Mouse (Mus musculus) megakaryocyte-erythroid progenitor cell, adult 5-6 weeks (primary cell): ENCODE data around the gene Foxn3. TPM values are rescaled to one million over a fixed set of nuclear protein-coding genes. Genes with fewer than 3 reads are reported as not detected.

Source experiments
- ATAC-seq: replicated peaks from 2 replicates; pipeline ENCODE4 v1.8.0; 2016; ENCODE audit warnings: mild to moderate bottlenecking, inconsistent platforms; ENCODE audit not compliant: severe bottlenecking, poor library complexity, low FRiP score, low TSS enrichment
- total RNA-seq, 2 experiments: library from RNA; stranded (forward) in 1 of 2; stranded (reverse) in 1 of 2; fragments of 200-1000, 215-1000 nt in 1 of 2; fragments of >200 nt in 1 of 2; fragmentation: Nextera tagmentation in 1 of 2; gene quantifications; 2 replicates each; pipeline ENCODE4 v1.2.3; 2014 to 2017

Foxn3 gene
- total RNA-seq, 2 experiments from 2014 or later = 36.9 to 118 TPM

- no peak for ATAC-seq
These were observed 381.0 kb downstream of the Foxn3 start for GRCm38 (mm10) chr12:99182338-99182737.

GRCm38 (mm10) chr12:99180234-99180824, 383.1 kb downstream of the Foxn3 start:
- ATAC-seq = no peak

GRCm38 (mm10) chr12:99174979-99175621, 388.3 kb downstream of the Foxn3 start:
- no peak for ATAC-seq

DNA sequence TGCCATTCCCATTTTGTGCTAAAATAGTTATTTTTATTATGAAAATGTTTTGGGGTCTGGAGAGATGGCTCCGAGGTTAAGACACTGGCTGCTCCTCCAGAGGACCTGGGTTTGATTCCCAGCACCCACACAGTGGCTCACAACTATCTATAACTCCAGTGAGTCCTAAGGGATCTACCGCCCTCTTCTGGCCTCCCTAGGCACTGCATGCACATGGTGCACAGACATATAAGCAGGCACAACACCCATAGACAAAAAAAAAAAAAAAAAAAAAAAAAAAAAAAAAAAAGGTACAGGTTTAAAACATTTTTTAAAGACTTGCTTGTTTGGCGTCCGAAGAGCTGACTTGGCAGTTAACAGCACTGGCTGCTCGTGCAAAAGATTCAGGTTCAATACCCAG, 391.2 kb downstream of the Foxn3 start:
- no peak for ATAC-seq

DNA sequence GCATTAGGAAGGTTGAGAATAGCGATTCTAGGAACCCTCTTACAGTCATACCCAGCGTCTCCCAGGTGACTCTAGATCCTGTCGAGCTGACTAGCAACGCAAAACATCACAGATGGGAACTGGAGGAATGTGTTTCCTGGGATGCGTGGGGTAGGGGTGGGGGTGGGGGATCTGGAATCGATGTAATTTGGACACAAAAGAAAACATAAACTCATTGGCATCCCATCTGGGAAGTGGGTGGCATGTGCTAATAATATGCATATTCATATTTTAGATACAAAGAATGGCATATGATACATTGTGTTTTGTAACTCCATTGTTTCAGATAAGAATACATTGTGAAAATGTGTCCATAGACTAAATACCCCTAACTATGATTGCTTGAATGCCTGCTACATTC, 393.5 kb downstream of the Foxn3 start:
- no peak for ATAC-seq

GRCm38 (mm10) chr12:99166091-99166490, 397.3 kb downstream of the Foxn3 start:
- ATAC-seq = no peak

- no peak for ATAC-seq
These were observed 400.1 kb downstream of the Foxn3 start for GRCm38 (mm10) chr12:99163342-99163682.

DNA sequence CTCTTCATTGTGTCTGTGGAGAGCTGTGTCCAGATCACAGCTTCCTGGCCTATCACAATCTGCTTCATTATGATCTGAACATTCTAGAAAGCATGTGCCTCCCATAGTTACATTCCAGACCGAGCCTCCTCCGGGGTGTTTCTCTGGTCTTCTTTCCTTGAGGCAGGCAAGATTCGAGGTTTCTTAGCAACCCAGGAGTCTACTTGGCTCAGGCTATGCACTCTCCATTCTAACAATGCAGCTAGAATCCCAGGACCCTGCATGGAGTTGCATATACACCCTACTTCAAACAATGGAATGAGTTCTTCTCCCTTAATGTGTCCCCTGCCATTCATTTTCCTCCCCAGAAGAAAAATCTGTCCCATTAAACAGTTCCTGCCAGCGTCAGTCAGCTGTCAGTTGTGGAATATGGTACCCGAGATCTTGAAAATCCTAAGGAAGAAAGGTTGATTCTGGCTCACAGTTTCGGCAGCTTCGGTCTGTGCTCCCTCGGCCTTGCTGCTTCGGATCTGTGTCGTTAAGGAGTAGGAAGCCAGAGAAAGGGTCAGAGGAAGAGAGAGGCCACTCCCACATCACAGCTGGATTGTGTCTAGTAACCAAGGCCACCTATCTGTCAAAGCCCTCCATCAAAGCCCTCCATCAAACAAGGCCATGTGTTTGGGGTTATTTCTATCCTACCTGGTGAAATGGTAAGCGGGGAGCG, 400.6 kb downstream of the Foxn3 start:
- ATAC-seq = no peak

DNA sequence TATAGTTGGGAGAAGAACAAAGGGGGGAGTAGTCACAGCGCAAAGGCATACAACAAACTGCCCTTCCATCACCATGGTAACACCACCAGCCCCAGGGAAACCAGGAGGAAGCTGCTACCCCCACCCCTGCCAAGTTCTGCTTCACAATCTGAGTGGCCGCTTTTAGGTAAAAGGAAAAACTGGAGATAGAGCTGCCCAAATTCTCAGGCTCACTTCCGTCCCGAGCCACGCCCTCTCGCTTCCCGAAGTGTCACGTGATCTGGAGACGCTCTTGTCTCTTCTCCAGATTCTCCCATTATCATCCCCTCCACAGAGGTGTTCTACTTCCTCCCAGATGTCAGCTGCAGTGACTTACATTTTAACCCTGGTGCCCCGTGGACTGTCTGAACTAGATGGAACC, 401.2 kb downstream of the Foxn3 start:
- ATAC-seq = 0 out of 2 replicates have a peak, but pooled peaks have one; percentile 21

DNA sequence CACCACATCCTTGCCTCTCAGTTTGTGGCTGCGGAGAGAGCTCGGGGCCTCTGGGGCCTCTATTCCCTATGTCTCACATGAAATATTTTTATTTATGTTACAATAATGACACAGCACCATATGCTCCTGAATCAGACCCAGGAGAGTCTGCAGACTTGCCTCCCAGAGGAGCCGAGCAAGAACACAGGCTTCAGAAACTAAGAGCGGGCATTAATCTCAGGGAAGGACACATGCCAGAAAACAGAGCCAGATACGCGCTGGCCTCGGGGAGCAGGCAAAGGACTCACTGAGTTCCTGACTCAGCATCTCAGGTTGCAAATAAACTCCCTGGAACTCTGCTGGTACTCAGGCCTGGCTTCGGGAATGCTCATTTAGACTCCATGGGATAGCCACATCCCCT, 403.3 kb downstream of the Foxn3 start:
- no peak for ATAC-seq

DNA sequence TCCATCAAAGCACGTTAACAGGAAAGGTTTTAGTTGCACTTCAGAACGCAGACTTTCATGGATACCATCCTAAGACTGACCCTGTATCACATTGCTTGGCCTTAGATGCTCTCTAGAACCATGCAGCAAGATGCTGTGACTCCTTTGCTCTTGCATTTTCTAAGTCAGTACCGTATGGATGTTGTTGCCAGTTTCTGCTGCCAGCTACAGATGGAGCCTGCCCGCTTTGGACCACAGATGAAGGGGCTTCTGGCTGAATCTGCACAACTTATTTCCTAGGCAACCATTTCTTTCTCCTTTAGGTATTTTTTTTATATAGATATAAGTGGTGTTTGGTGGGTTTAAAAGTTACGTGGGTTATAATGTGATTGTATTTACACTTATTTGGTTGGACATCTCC, 407.5 kb downstream of the Foxn3 start:
- no peak for ATAC-seq

DNA sequence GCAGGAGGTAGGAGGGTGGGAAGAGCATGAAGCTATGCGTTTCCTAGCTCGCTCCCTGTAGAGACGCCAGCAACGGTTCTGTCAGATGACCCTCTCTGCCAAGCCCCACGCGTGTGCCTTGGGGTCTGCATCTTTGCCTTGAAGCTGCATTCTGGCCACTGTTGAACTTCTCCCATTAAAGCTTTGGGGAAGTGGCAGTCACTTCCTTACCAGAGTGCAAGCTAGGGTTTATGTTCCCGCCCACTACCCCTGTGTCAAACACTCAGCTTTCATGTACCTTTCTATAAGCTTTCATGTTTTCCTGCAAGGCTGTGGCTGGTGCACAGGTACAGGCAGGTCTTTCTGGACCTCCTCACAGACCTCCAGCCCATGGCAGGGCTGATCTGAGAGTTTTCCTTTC, 409.2 kb downstream of the Foxn3 start:
- ATAC-seq = no peak

DNA sequence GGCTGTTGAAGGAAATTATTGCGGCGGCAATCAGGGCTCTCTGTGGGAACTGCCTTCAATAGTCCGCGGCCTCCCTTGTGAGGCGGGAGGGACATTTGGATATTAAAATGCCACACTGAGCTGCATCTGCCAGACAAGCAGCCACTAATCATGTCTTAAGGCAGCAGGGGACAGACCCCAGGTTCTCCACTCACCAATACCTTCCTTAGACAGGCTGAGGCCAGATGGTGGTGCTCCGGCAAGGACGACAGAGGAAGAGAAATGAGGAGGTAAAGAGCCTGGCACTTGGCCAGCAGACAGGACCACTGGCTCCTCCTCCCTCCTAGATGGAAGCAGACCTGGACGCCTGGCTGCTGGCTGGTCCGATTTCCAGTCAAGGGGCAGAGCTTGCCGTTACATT, 409.7 kb downstream of the Foxn3 start:
- ATAC-seq = no peak

DNA sequence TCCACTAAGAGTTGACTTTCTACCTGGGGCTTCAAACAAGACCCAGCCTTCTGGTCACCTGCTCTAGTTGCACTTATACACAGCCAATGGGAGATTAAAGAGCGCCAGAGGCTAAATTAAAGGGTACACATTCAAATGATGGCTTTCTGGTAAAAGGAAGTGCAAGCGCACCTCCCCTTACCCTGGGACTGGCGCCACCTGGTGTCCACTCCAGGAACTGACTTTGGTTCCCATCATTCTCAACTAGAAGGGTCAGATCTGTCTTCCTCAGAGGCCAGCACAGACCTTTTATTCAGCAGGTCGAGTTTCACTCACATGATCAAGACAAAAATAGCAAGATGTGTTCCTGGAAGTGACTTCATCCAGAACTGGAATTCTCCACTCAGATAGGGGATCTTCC, 413.3 kb downstream of the Foxn3 start:
- ATAC-seq = peak; percentile 71

GRCm38 (mm10) chr12:99149193-99149592, 414.2 kb downstream of the Foxn3 start:
- ATAC-seq = no peak
